Mouse (Mus musculus): ENCODE measurements around the gene Elmo1.

Elmo1 gene

DNA sequence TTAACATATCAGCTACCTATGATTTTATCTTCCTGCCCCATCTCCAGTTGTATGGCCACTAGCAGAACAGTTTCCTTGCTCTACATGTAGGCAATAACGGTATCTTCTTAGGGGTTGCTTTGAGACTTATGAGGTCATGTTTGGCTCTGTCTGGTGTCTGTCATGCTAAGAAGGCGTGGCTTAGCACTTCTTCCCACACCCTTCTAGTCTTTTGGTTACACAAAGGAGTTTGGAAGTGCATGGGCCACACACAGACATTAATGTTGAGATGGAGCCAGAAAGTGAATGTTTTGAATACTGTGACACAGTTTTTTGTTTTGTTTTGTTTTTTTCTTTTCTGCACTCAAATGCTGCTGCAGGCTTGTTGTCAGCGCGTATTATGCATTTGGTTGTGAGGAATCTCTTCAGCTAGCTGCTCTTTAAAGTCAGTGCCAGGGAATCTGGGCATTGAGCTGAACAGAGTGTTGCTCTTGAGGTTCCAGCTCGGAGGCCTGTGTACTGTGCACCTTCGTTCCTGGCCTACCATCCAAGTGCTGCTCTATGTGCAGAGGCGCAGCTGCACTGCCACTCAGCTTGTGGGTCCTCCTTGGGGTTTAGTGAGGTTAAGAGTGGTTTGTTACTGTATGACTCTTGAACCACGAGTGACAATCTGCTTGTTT lies 31.1 kb downstream of the Elmo1 start:
- WGBS = 71% methylated on average over 8 of the region's 8 CpGs

DNA sequence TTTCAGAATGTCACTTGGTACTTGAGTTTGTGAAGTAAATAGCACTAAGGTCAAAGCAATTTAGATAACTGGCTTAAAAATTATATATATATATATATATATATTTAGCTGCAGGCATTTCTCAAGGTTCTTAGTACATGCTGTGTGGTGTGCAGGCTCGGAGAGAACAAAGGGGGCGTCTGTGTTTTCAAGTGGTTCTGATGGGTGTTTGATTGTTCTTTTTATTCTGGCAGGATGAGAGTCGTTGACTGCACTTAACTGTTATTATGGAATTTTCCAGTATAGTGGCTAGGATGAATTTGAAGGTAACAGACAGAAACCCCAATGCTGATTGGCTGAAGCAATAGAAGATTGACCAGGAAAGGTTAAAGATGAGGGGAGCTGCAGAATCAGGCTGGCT lies 33.6 kb downstream of the Elmo1 start:
- WGBS = 55% methylated on average over 3 of the region's 3 CpGs

DNA sequence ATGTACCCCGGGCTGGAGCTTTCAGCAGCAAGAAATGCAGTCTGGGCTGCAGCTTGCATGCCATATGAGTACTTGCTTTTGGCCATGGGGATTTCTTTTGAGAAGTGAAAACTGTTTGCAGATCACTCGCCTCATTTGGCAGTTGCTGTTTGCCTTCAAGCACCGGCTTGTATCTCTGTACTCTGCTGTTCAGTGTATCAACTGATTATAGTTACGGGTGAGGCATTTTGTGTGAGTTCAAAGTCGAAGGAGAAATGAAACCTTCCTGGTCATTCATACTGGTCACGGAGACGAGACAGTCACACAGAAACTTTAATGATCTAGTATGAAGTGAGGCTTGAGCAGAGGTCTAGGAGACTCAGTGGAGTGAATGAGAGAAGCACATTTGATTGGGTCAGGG lies 34.6 kb downstream of the Elmo1 start:
- 72% methylated on average over 7 of the region's 7 CpGs for WGBS

DNA sequence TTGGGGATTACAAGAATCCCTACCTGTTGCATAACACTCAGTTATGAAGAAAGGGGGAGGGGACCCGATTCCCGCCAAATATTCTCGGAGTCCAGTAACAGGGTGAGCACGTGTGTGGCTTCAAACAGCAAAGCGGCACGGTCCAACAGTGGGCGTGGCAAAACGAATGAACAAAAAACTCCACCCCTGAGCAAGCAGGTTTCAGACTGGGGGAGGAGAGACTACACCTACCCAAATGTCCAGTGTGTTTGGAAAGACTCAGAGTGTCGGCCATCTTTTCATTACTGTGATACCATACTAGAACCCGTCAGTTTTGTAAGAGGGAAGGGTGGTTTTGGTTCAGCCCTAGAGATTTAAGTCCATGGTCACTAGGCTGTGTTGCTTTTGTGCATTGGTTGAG lies 35.4 kb downstream of the Elmo1 start:
- 87% methylated on average over 10 of the region's 10 CpGs for WGBS

DNA sequence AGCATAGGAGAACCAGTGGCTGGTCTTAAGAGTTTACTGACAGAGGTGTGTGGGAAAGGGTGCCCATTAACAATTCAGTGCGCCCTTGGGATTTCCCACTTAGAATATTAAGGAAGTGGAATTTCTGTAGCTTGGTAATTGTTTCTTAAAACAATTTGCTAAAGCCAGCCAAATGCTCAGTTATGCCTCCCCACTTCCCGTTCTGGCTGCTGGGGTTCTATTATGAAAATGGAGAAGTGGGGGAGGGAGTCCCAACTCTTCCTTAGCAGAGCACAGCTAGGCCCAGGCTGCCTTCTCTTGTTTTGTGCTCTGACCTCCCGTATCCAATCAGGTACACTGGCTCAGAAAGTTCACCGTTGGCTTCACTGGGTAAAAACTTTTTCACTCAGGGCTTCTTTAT lies 37.2 kb downstream of the Elmo1 start:
- WGBS = 76% methylated on average over 4 of the region's 4 CpGs

DNA sequence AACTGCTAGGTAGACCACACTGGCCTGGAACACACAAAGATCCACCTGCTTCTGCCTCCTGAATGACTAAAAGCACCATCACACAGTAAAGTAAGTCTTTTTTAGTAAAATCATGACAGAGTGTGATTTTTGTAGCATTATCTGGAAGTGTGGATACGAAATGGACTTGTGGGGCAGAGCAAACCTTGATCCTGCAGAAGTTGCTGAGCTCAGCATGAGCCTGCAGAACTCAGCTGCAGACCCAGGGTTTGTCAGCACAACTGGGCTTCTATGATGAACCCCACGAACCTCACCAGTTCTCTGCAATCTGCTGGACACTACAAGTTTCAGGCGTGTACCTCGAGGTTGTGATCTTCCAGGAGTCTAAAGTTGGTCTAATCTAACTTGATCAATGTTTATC lies 37.7 kb downstream of the Elmo1 start:
- WGBS = 84% methylated on average over 4 of the region's 4 CpGs

DNA sequence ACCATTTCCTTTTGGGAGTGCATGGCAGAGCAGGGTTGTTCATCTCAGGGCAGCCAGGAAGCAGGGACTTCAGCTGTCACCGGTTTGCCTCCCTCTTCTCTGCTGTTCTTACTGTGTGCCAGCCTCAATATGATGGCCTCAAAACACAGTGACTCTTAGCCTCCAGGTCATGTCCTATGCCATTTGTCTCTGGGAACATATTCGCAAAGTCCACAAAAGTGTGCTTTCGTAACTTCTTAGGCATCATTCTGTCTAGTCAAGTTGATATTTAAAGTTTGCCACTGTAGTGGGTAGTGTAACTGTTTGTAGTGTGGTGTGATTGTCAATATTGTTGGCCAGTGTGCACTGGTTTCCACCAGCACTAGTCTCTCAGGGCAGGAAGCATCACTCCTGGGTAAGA lies 40.3 kb downstream of the Elmo1 start:
- WGBS = 82% methylated on average over 3 of the region's 3 CpGs

DNA sequence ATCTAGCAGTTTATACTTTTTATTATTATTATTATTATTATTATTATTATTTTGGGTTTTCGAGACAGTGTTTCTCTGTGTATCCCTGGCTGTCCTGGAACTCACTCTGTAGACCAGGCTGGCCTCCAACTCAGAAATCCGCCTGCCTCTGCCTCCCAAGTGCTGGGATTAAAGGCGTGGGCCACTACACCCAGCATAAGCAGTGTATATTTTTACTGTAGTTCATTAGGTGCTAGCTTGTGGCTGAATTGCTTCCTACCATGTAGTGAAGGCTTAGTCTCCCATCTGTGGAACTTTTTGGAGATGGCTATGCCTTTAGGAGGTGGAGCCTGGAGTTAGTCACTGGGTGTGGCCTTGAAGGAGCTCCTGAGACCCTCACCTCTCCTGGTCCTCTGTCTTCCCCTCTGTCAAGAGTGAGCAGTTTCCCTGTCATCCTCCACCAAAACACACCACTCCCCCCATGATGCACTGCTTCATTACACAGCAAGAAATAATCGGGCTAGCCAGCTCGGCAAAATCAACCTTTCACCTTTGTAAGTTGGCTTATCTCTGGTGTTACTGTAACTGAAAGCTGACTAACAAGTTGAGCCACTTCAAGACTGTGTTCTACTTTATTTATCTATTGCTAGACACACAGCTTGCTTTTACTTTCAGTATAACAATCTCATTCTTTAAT lies 41.1 kb downstream of the Elmo1 start:
- 93% methylated on average over 5 of the region's 5 CpGs for WGBS

DNA sequence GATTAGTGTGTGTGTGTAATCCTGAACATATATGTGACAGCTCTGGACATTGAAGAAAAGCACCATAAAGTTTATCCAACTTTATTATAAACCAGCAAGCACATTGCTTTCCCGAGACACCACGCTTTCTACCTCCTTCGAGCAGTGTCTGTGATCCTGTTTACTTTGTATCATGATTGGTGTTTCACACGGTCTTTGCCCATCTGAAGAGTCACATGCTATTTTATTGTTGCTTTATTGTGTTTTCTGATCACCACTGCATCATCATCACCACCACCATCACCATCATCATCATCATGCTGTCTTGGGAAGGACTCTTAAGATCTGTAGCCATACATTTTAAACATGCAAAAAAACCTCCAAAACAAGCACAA lies 41.6 kb downstream of the Elmo1 start:
- WGBS = 87% methylated on average over 4 of the region's 4 CpGs

DNA sequence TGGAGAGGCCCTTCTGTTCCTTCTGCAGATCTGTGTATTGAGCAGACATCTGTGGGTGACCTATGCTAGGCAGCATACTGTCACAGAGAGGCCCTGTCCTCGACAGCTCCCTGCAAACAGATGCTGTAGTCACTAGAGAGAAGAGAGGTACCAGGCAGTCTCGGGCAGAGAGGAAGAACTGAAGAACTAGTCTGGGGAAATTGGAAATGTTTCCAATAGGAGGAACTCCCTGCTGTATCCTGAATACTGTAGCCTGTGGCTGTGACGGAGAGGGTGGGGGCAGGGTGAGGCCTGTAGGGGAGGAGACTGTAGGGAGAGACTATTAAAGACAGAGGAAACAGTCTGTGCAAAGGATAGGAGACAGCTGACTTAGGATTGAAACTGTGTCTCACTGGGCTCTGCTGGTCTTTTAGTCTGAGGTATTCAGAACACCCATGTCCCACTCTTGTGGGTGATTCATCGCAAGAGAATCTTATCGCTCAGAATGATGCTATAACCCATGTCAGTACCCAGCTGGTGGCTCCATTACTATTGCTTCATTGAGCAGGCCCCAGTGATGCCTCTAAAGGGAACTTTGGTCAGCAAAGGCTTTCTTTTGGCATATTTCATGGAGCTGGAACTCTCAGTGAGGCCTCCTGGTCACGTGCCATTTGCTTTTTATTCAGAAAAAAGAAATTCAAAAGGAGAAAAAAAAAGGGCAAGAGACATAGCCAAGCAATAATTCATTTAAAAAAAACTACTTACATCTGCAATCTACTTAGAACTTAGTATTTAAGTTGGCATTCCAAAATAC lies 43.4 kb downstream of the Elmo1 start:
- 58% methylated on average over 6 of the region's 6 CpGs for WGBS

DNA sequence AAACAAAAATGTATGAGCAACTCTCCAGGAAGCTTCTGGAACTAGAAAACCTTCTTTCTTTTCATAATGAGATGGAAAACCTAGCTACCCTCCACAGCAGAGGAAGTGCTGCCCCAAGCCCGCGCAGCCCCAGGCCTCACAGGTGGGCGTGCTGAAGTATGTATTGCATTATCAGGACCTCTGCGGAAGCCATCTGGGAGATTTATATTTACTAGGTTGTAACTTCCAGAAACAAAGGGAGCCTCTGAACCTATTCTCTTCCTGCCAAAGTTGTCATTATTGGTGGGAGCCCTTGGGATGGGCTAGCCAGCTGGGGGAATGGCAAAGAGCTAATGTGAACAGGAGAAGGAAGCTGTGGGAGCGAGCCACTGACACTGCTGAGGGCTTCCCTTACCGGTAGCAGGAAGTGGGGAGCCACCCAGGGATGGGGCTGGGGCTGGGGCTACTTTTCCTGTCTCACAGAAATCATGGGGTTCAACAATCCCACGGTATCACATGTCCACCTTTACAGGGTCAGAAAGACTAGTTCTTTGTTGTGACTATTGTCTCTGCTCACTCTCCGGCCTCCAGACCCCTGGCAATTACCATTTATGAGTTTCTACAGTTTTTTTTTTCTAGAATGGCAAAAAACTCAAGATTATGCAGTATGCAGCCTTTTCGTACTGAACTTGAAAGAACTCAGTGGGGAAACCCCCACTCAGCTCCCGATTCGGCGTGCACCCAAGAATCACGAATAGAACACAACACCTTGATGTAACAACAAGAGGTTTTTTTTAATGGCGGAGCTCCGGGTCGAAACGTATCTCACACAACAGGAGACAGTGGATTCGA lies 44.2 kb downstream of the Elmo1 start:
- WGBS = 86% methylated on average over 18 of the region's 18 CpGs

DNA sequence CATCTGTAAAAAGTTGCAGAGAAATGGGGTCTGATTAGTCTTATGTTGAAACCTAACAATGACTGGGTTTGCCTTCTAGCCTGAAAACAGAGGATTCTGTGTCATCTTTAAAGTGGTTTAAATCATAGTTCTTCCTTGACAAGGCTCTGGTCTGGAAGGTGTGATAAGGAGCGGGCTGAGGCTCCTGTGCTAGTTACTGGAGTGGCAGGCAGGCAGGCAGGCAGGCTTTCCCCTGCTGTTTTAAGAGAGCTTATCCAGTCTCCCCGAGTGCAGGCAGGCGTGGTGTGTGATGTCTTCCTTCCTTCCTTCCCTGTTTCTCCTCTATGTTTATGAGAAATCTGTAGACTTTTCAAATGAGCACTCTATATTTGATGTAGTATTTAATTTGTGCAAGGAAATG lies 48.1 kb downstream of the Elmo1 start:
- 69% methylated on average over 3 of the region's 3 CpGs for WGBS

DNA sequence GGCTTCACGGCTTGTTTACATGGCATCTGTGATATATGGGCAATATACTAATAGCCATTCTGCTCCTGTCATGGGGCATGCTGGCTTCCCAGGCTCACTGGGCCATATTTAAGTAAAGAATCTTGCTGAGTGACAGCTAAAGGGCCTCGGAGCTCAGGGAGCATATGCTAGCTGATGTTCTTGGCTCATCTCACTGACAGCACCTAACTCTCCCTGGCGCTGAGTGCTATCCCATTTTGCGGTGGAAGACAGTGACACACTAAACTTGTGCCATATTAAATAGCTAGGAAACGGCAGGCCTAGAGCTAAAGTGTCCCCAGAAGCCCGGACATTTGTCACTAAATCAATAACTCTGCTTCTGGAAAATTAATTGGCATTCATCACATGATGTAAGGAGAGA lies 48.7 kb downstream of the Elmo1 start:
- WGBS = 75% methylated on average over 6 of the region's 6 CpGs

DNA sequence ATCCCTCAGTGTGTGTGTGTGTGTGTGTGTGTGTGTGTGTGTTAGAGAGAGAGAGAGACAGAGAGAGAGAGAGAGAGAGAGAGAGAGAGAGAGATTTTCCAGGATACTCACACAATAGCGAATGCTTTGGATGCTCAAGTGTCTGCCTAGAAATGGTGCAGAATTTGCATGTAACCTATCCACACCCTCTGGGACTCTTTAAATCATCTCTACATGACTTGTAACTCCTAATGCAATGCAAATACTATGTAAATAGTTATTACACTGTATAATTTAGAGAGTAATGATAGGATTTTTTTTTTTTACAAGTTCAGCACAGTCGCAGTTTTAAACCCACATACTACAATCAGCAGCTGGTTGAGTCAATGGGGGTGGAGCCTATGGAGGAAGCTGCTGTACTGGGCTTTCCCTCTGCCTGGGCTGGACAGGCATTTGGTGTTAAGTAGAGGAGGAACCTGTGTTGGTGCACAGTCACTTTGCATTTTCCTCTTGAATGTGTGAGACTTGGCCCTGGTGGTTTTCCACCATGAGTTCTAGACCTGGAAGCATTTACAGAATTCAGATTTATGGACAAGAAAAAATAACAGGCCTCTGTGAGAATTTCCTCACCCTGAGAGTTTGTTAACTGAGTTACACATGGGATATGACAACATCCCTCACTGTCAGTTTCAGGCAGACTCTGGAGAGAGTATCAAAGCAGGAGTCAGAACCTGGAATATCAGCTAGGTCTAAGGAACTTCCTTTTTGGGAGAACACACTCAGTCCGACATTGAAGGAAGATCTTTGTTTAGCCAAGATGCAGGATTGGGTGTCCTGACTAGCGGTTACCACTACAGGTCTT lies 49.6 kb downstream of the Elmo1 start:
- WGBS = 78% methylated on average over 4 of the region's 4 CpGs

DNA sequence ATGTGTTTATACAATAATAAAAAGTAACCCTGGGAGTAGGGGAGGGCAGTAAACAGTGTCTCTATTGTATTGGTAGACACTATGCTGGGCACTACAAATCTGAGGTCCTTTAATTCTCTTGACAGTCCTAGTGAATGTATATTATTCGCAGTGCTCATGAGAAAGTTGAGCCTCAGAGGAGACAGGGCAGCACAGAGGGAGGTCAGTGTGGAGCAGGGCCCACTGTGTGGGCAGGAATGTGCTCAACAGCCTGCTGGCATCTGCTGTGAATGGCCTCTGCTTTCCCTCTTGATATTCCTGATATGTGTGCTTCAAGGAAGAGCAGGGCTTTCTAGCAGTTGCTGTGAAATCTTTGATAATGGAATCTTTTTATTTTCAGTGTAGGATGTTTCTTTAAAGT lies 52.2 kb downstream of the Elmo1 start:
- 75% methylated on average over 1 of the region's 1 CpGs for WGBS

DNA sequence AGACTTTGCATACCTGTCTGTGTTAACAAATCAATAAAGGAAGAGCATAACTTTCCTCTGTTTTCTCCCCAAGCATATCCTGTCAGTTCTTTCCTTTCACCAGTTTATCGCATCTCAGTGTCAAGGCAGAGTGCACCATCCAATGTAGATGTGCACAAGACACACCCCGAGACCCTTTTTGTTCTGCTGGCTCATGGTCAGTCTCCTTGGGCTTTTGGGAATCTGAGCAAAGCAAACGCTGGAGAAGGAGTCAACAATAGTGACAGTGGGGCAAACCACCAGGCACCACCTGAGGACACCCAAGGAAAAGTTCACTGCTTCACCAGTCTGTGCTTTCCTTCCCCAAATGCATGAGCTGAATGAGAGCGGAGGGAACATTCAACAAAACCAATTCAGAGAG lies 56.5 kb downstream of the Elmo1 start:
- 93% methylated on average over 4 of the region's 4 CpGs for WGBS

DNA sequence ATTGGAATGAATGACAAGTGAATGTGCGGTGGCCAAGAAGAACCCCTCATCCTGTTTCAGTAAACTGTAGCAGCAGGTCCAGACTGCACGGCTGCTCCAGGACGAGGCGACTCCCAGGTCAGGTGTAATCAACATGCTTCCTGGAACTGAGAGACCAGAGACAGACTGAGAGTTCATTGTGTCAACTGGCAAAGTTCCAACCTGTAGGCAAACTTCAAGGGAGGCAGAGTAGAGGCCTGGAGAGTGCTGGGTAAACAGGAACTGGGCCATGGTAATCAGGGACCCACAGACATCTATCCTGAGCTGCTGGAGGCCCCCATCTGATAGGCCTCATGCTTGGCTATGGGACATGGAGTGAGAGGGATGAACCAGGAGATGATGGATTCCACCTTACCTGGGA lies 57.3 kb downstream of the Elmo1 start:
- WGBS = 78% methylated on average over 4 of the region's 4 CpGs

DNA sequence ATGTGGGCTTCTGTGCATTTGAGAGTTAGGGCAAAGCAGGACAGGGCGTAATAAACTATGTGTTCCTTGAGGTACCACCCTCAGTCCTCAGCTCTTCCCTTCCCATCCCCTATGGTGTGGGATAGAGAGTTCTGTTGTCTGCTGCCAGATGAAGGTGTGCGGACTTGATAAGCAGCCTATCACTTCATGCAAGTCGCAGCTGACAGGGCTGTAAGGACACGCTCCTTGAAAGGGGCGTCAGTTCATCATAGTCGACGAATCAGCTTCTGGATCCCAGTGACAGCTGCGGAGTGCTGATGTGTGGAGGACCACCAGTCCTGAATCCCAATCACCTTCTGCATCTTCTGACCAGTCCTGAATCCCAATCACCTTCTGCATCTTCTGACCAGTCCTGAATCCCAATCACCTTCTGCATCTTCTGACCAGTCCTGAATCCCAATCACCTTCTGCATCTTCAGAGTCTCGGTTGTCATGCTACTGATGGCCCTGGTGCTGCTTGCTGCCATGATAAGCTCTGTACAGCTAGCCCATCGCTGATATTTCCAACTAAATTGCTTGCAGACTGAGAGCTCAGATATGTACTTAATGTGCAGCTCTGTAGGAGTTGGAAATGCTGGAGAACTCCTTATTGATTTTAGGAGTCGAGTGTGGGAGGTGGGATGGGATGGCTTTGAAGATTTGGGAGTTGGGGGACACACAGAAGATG lies 59.9 kb downstream of the Elmo1 start:
- WGBS = 94% methylated on average over 11 of the region's 11 CpGs

DNA sequence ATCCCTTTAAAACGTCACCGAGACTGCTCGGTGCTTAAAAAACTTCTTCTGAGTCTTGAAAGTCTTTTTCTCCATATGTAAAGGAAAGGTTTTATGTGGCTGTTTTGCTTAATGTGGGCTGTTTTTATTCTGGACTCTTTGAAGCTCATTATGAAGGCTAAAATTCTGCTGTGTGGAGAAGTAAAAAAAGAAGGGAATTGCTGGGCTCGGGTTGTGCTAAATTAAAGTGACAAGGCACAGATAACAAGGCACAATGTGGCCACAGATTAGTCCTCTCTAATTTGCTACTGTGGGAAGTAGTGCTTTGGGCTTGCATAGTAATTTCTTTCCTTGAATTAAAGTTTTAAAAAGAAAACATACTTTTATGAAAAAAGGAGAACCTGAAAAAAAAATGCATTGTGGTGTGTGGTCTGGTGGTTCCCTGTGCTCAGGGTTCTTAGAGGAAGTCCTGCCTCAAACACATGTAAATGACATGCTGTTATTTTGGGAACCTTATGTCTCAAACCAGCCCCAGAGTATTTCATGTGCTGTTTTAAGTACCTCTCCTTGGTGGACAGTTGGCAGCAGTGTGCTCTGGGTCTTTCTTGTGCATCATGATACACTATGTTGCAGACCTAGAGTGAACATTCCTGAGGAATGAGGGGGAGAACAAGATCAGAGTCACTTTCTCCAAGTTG lies 61.0 kb downstream of the Elmo1 start:
- WGBS = 29% methylated on average over 4 of the region's 4 CpGs

DNA sequence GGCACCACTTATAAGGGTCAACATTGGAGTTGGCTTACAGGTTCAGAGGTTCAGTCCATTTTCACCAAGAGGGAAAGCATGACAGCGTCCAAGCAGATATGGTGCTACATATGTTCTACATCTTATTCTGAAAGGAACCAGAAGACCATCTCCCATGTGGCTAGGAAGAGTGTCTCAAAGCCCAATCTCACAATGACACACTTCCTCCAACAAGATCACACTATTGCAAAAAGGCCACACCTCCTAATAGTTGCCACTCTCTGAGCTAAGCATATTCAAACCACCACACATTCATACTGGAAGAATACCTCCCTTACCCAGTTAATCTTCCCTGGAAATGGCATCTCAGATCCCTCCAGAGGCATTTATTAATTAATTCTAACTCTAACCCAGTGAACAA lies 66.7 kb downstream of the Elmo1 start:
- 95% methylated on average over 1 of the region's 1 CpGs for WGBS

Measured in cerebral cortex, adult 2 months (tissue).